Mouse (Mus musculus) E14TG2a.4 (cell line): Measurements from ENCODE around the gene Bco1.

Experiments
- CTCF ChIP-seq: conservative IDR thresholded peaks from 2 replicates; pipeline ENCODE4 v1.5.1; 2014; ENCODE audit warnings: low read length
- NANOG ChIP-seq: IDR thresholded peaks from 2 replicates; pipeline ENCODE4 v1.6.1; 2014; ENCODE audit warnings: borderline replicate concordance, low read length, mixed read lengths
- POU5F1 ChIP-seq: IDR thresholded peaks from 2 replicates; pipeline ENCODE4 v1.6.1; 2014; ENCODE audit warnings: low read length, borderline replicate concordance

- TF ChIP-seq CTCF, result no peak
- no peak for TF ChIP-seq POU5F1
- no peak for TF ChIP-seq NANOG
Observed at GRCm38 (mm10) chr8:117055097-117055496, 40.6 kb upstream of the Bco1 start.
